Mouse (Mus musculus): ENCODE results near the gene Mybbp1a.
"Not testable (repeated sequence)": the region's sequence is repeated elsewhere in the genome, so short reads cannot be mapped to it uniquely, and the experiment has no call there.

Gene Mybbp1a

DNA sequence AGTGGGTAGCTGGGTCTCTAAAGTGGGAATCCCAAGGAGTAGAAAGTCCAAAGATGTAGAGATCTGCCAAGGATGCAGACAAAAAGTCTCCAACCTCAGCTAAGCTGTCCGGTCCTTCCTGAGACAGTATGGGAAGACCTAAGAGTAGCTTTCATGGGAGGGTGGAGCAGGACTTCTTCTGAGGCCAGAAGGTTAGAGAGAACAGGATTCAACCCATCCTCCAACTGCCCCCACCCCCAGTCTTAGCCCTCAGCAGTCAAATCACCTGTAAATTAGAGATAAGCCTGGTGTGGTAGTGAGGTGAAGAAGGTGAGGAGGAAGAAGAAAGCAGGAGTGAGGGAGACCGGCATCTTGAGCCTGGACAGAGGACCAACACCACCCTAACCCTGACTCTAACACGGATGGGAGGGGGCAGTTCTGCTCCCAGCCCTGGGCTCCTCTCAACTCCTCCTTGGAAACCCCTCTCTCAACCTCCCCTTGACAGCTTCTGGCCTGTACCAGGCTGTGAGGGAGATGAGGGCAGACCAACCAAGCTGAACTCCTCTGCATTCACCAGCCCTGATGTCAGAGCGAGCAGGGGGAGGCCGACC lies 27.5 kb upstream of the Mybbp1a start:
- DNase-seq: no peak

DNA sequence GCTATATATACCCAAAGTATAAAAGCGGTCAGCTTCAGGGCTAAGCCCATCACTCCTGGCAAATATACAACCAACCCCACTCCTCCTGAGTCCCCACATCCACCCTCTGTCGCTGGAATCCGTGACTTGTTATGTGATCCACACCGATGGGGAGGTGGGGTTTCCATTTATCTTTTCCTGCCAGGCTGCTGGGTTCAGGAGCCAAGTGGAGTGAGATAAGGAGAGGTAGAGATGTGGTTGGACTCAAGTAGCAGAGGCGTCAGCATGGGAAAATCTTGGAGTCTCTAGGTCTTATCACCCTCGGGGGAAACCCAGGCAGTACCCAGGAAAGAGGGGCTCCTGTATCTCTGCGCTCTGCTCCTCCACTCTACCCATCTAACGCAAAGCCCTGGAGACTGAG lies 26.0 kb upstream of the Mybbp1a start:
- DNase-seq: no peak

DNA sequence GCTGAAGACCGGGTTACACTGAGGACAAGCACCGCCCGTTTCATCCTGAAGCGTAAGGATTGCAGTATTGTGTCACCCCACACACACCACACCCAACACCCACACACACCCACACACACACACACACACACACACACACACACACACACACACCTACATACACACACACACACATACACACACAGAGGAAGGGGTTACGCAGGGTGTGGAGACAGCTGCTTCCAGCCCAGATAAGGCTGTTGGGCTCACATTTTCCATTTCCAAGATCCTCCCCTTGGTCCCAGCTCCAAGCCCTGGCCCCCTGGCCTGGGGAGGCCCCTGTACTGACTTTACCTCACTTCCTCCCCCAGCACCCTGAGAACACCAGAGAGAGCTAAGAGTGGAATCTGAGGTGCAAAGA lies 24.5 kb upstream of the Mybbp1a start:
- no peak for DNase-seq

DNA sequence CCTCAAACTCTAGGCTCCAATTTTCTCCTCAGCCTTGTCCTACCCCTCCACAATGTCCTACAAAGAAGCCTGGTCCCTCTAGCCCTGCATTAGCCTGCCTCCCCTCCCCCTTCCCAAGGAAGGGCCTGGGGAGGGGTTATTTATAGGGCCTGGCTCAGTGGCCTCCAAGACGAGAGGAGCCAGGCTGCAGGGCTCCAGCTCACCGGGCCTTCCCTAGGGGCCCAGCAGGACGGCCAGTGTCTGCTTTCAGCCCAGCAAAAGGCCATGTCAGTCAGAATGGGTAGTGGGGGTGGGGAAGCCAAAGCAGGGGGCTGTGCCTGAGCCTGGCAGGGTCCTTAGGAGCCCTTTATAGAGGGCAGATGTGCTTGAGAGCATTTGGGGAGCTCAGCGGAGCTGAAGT lies 23.8 kb upstream of the Mybbp1a start:
- no peak for DNase-seq

DNA sequence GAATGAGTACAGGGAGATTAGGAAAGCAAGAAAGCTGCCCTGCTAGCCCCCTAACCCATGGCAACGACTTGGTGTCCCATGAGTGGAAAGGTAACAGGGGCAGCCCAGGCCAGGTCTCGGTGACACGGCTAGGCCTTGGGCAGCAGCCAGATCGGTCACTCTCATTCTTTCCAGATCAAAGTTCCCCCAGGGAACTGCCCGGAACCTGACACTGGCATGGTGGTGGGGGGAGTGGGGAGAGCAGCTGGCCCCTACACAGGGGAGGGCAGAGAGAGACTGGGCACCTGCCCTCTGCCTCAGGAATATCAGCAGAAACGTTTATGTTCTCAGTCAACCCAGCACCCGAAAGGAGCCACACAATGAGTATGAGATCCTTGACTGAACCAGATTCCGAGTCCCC lies 22.9 kb upstream of the Mybbp1a start:
- no peak for DNase-seq

DNA sequence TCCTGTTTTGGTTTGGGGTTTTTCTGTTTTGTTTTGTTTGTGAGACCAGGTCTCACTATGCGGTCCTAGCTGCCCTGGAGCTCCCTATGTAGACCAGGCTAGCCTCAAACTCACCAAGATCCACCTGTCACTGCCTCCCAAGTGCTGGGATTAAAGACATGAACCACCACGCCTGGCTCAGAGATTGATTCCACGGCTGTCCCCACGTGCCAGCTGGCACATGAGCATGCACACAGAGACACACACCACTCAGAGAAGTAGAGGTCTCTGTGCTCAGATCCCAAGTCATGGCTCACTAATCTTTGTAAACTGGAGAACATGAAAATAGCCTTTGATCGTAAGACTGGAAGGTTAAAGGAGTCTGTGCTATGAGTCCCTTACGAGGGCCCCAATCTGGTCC lies 22.1 kb upstream of the Mybbp1a start:
- DNase-seq: no peak

DNA sequence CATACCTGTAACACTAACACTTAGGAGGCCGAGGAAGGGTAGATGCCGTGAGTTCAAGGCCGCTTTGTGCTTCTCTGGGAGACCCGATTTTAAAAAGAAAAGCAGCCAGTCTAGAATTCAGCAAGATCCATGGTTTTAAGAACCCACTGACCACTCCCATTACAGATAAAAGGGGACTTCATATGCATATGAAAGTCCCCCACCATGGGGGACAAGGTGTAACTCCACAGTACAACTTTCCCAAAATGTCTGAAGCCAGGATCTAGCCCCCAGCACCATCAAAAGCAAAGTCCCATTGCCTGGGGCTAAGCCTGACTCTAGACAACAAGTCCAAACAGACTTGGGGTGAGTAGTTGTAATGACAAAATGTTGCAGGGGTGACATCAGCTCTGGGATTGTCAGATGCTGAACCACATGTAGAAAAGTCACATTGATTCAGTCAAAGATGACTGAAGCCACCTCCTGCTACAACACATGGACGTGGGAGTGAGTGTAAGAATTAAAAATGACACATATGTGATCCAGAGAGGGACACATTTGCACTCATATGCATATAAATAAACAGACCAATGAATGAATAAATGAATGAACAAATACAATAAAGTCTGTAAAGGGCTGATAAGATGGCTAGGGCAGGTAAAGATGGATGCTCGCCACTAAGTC lies 20.6 kb upstream of the Mybbp1a start:
- no peak for DNase-seq

DNA sequence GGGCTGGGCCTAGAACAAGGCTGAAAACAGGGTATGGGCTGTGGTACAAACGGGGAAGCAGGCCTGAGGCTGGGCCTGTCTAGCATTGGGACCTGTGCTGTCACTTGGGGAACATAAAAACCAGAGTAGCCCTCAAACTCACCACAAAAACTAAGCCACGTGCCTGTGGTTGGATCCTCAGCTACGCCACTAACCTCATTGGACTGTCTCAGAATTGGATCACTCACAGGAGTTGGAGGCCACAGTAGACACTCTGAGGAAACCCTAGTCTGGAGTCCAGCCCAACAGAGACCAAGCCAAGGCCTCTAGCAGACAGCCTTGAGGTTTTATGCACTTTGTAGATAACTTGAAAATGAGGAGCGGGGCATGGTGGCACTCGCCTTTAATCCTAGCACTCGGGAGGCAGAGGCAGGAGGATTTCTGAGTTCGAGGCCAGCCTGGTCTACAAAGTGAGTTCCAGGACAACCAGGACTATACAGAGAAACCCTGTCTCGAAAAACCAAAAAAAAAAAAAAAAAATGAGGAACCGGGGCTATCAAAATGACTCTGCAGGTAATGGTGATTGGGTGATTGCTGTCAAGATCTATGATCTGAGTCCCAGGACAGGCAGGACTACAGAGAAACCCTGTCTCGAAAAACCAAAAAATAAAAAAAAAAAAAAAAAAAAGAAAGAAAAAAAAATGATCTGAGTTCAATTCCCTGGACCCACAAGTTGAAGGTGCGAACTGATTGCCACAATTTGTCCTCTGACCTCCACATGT lies 19.5 kb upstream of the Mybbp1a start:
- no peak for DNase-seq

DNA sequence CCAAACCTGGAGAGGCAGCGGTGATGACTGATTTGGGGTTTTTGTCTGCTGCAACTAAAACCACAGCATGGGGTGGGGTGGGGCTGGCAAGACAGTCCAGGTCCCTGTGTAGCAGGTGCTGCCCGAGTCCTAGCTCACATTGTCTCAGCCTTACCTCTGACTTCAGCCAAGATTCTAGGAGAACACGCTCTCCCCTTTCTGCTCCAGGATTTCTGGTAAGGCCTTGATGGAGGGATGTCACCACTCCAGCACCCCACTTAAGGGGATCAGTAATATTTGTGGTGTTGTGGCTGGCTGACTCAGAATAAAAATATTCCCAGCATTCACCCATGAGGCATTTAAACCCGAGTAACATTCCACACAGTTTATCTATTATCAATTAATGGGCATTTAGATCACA lies 17.5 kb upstream of the Mybbp1a start:
- no peak for DNase-seq

DNA sequence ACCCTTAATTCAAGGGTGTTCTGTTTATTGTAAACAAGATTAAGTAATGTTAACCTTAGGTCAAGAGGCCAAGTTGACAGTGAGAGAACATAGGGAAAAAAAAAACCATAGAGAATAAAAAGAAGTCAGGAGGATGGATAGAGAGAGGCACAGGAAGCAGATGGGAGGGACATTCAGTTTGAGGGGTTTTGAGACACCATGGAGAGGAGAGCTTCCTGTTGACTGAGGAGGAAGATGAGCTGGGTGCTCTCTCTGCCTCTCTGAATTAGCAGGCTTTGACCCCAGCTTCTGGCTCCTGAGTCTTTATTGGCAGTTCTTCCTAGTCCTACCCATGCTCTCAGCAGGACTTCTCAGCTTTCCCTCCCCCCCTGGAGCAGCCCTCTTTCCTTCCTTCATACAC lies 16.0 kb upstream of the Mybbp1a start:
- no peak for DNase-seq

DNA sequence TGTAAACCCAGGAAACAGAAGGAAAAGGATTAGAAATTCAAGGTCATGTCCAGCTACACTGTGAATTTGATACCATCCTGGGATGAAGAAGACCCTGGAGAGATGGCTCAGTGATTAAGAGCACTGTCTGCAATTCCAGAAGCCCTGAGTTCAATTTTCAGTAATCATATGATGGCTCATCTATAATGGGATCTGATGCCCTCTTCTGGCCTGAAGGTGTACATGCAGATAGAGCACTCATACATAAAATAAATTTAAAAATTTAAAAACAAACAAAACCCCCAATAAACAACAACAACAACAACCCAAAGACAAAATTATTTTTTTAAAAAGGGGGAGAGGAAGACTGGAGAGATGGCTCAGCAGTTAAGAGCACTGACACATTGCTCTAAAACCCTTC lies 14.3 kb upstream of the Mybbp1a start:
- DNase-seq: no peak

DNA sequence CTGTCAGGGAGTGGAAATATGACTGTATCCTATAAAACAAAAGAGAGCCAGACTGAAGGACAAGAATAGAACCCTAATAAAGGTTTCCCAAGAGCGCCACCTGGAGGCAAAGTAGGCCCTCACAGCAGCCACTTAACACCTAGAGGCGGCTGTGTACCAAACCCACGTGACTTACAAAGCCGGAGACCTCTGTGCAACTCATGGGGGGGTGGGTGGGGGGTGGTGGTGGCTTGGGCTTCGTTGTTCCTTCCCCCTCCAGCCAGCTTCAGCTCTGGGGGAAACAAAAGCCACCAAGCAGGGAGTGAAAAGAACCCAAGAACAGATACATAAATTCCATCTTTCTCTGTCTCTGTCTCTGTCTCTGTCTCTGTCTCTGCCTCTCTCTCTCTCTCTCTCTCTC lies 12.5 kb upstream of the Mybbp1a start:
- peak; percentile 94 for DNase-seq

DNA sequence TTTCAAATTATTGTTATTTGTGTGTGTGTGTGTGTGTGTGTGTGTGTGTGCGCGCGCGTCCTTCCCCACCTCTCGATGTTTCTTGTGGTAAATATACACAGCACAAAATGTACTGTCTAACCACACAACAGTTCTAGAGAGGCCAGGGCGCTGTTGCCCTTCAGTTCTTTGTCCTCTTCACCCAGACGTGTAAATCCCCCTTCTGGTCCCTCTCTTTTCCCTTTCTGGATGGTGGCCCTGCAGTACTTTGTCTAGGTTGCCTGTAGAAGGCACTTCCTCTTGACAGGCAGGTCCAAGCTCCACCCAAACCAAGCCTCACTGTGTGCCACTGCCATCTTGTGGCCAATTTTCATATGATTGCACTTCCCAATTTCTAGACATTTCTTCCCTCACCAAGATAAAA lies 11.9 kb upstream of the Mybbp1a start:
- peak; percentile 92 for DNase-seq

DNA sequence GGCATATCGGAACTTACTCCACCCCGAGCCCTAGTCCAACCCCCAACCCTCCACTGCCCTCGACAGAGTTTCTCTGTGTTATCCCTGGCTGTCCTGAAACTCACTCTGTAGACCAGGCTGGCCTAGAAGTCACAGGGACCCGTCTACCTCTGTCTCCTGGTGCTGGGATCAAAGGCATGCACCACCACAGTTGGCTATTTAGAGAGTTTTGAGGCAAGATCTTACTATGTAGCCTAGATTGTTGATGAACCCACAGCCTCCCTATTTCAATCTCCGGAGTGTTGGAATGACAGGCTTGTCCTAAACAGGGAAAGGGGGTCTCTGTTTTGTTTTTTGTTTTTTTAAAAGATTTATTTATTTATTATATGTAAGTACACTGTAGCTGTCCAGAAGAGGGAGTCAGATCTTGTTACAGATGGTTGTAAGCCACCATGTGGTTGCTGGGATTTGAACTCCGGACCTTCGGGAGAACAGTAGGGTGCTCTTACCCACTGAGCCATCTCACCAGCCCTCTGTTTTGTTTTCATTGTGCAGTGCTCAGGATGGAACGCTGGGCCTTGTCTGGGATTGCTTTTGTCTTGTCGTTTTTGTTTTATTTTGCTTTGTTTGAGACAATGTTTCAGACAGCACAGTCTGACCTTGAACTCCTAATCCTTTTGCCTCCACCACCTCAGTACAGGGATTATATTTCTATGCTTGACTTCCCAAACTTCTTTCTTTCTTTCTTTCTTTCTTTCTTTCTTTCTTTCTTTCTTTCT lies 10.7 kb upstream of the Mybbp1a start:
- not testable (repeated sequence) for DNase-seq

DNA sequence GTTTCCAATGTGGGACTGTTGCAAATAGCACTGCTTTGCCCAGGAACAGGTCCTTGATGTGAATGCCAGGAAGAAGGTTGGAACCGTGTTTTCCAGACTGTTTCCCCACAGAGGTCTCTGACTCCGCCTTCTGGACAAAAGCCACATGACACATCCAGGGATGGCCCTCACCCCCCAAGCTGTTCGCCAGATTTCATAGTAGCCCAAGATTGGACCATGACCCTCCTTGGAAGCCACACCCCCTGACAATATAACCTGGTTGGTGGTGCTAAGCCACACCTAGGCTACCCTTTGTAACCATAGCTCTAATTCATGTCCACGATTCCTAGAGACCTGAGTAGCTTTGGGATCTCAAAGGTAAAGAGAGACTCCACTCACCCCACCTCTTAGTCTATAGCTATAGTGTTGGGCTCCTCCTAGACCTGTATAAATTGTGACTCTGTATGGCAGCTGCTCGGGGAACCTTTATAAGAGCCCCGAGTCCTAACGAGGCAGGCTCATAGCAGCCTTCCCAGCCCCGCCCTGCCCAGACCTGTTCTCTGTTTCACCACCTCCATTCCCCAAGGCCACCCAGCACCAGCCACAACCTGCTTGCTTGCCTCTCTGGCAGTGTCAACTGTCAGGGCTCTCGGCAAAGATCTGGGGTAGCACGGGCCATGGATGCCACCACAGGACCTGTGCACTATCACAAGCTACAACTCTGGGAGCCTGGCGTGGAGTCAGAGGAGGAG lies 6.0 kb upstream of the Mybbp1a start, which contains the start of gene Ggt6:
TSS of gene Ggt6 (plus strand) at position 564 of the 731 bp plus-strand sequence.
- peak; percentile 54 for DNase-seq

DNA sequence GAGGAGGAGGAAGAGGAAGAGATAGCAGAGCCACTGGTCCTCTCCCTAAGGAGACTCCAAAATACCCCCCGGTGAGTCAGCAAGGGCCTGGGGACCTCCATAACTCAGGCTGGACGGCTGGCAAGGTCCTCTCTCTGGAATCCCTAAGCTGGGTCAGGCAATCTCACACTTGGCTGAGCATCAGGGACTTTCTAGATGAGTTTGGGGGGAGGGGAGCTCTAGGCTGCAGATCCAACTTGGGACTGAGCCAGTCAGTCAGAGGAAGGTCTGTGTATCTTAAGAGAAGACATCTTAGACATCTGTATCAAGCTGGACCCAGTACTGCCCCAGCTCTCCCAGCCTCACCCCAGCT lies 5.5 kb upstream of the Mybbp1a start:
- peak; percentile 77 for DNase-seq

DNA sequence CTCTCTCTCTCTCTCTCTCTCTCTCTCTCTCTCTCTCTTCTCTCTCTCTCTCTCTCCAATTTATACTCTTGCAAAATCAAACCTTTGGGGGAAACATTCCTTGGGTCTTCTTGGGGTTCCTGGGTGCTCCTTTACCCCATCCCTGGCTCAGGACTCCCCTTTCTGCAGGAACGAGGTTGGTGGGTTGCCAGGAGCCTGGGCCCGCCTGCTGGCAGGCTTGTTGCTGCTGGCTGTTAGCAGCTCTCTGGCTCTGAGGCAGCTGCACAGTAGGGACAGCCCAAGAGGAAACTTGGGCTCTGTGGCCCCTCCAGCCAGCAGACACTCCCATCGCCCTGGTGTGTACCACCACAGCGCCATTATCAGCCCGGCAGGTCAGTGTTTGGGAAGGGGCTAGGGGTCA lies 4.9 kb upstream of the Mybbp1a start:
- peak; percentile 76 for DNase-seq

DNA sequence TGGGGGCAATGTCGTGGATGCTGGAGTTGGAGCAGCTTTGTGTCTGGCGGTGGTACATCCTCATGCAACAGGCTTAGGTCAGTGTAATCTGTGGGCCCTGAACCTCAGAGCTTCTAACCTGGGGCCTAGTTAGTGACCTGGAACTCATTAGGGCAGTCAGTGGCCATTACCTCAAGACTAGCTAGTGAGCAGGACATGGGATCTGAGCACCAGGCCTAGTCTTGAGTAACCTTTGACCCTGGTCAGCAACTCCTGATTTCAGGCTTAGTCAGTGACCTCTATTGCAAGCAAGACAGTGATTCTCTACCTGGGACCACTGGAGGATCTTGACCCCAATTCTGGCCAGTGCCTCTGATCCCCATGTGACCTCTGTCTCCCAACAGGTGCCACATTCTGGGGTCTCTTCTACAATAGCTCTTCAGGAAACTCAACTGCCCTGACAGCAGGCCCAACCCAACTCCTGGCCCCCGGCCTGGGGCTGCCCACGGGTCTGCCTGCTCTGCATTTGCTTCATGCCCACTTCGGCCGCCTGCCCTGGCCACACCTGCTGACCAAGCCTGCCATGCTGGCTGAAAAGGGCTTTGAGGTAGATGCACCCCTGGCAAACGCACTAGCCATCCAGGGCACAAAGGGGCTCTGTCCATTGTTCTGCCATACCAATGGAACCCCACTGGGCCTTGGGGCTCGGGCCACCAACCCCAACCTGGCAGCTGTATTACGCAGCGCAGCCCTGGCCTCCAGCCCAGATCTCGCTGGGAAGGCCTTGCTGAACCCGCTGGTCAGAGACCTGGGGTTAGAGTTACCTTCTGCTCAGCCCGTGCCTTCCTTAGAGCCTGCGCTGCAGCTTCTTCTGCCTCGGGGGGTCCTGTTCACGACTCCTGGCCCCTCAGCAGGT lies 4.2 kb upstream of the Mybbp1a start:
- no peak for DNase-seq

DNA sequence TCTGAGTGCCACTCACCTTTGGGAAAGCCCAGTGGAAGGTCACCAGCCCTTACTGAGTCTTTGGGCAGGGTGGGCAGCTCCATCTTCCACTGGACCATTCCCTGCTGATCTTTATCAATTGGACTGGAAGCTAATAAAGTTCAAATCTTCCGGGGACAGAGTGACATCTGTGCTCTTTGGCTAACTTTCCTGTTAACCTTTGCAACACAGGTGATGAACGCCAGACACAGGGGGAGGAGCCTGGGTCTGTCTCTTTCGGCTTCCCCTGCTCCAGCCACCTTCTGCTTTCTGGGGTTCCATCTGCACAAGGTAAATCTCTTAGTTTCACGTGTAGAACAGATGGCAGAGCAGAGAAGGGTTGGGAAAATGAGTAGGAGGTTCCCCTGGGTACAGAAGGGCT lies 2.7 kb upstream of the Mybbp1a start:
- DNase-seq: no peak

DNA sequence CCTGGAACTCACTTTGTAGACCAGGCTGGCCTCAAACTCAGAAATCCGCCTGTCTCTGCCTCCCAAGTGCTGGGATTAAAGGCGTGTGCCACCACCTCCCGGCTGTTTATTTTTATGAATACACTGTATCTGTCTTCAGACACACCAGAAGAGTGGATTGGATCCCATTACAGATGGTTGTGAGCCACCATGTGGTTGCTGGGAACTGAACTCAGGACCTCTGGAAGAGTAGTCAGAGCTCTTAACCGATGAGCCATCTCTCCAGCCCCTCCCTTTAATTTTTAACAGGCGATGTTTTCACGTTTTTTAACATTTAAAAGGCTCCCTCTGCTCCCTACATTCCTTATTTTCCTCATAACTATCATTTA lies 574 bp upstream of the Mybbp1a start:
- DNase-seq: not testable (repeated sequence)

DNA sequence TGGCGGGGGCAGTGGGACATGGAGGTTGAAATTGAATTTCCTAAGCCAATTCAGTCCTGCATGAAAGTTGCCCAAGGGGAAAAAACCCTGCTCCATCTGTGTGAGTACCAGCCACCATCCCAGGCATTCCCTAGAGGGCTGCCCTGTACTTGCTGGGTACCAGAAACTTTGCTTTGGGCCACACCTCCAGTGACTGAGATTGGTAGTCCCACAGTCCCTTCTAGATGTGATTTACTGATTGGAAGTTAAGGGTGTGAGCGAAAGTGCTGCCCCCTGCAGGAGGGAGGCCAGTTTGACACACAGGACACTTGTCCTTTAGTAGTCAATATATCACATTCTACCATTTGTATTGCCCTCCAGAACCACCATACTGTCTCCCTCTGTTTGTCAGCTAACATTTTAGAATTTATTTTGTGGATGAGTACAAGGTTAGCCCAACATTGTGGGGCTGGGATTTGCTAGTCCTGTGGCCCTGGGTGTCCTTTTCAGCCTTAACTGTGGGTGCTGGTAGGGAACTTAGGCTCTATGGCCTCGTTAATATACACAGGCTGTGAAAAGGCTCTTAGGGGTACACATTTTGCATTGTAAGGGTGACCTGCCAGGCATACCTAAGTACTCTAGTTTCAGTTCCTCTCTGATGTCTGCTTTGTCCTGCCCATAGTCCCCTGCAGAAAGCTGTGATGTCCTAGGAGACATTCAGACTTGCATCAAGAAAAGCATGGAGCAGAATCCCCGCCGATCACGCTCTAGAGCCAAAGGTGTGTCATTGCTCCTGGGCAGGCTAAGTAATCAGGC lies 5.4 kb downstream of the Mybbp1a start:
- DNase-seq: peak; percentile 67
